Mouse (Mus musculus): ENCODE data around the gene C2cd2l. TPM values are rescaled to one million over a fixed set of nuclear protein-coding genes. Genes with fewer than 3 reads are reported as not detected.

C2cd2l gene
- polyA plus RNA-seq, 1 experiment, result 164 TPM

DNA sequence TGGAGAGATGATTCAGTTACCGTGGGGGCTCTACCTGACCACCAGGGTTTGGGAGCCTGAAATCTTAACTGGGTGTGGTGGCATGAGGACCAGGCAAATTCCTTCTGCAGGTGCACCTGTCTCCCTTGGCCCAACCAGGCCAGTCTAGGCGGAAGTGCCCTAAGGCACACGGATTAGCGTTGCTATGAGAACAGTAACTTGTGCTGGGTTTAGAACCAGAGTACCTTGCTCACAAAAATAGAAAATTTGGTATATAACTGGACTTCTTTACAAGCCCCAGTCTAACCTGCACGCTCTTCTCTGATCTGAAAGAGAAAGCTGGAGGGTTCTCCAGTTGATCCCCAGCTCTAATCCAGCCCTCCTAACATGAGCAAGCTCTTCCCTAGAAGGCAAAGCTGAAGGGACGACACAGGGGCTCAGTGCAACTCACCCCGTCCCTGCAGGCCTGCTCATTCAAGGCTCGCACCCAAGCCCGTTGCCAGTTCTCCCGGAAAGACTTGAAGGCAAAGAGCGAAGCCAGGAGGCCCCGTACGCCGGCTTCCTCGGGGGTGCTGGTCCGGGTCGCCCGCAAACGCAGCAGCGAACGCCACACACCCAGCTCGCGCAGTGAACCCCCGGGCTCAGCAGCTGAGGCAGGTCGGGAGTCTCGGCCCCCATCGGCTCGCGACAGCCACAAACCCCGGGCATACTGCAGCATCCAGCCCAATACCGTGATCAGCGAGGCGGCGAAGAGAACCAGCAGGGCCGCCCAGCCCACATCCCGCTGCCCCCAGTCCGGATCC, 789 bp downstream of the C2cd2l start:
- H3K36me3 ChIP-seq (ENCODE audit: control insufficient read depth, insufficient read depth, low read length), result peaks cover 10% of the 10 kb centered on the region
- peak overlapping the region; percentile 93 for H3K27ac ChIP-seq (ENCODE audit: insufficient read depth, low read depth, low read length)
- H3K4me3 ChIP-seq (ENCODE audit: insufficient read depth, low read depth, low read length), result peak overlapping the region; percentile 98
- no peaks in the 10 kb centered on the region for H3K27me3 ChIP-seq (replicated peaks; ENCODE audit: control insufficient read depth, insufficient read depth, low read length)
- TF ChIP-seq POLR2A (IDR thresholded peaks at IDR 0.05; ENCODE audit: low read depth, low read length) (no peak), CTCF (conservative IDR thresholded peaks at IDR 0.05; ENCODE audit: insufficient read depth, insufficient read length, low read depth, low read length) (no peak)
- peak; percentile 45 for DNase-seq
- WGBS, result 2% methylated on average over 37 of the region's 37 CpGs
- H3K4me1 ChIP-seq (ENCODE audit: control insufficient read depth, insufficient read depth, low read length), result peaks cover 9% of the 10 kb centered on the region

GRCm38 (mm10) chr9:44318826-44319095, 1.3 kb downstream of the C2cd2l start:
- Histone ChIP-seq H3K4me3 (ENCODE audit: insufficient read depth, low read depth, low read length) (peak overlapping the region; percentile 98), H3K27me3 (replicated peaks; ENCODE audit: control insufficient read depth, insufficient read depth, low read length) (no peaks in the 10 kb centered on the region), H3K27ac (ENCODE audit: insufficient read depth, low read depth, low read length) (peak overlapping the region; percentile 93), H3K36me3 (ENCODE audit: control insufficient read depth, insufficient read depth, low read length) (peaks cover 10% of the 10 kb centered on the region), H3K4me1 (ENCODE audit: control insufficient read depth, insufficient read depth, low read length) (peaks cover 9% of the 10 kb centered on the region)
- WGBS, result 9% methylated on average over 3 of the region's 3 CpGs
- DNase-seq, result peak; percentile 81
- TF ChIP-seq CTCF (conservative IDR thresholded peaks at IDR 0.05; ENCODE audit: insufficient read depth, insufficient read length, low read depth, low read length), result no peak

DNA sequence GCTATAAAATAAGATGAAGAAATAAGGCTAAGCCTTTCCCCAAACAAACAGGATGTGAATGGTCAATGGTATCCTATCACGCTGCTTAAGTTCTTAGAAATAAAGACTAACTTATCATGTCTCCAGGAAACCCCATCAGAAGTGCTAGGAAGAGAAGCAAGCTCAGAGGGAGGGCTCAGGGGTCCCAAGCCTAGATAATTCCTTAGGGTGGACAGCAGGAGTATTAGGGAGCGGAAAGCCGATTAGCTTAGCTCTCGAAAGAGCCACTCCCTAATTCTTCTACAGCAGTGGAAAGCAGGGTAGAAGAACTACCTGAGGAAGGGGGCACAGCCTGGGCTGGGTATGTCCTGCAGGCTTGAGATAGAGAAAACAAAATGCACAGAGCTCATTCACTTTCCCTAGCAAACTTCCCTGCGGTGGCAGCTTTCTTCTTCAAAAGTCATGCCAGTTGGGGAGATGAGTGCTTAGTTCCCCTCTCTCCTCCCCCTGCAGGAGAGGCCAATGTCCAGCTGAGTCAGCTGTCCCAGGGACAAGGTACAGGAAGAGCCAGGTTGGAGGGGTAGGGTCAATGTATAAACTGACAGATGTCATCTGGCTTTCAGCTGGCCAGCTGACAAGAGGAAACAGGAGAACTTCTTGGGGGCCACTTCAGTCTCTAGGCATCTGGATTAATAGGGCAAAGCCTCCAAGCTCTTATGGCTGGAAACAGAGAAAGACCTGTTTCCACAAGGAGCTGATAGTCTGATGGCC, 1.8 kb downstream of the C2cd2l start:
- peaks cover 10% of the 10 kb centered on the region for H3K36me3 ChIP-seq (ENCODE audit: control insufficient read depth, insufficient read depth, low read length)
- H3K27ac ChIP-seq (ENCODE audit: insufficient read depth, low read depth, low read length), result peak overlapping the region; percentile 93
- H3K4me1 ChIP-seq (ENCODE audit: control insufficient read depth, insufficient read depth, low read length), result peaks cover 9% of the 10 kb centered on the region
- peak; percentile 91 for DNase-seq
- peak overlapping the region; percentile 98 for H3K4me3 ChIP-seq (ENCODE audit: insufficient read depth, low read depth, low read length)
- WGBS, result 36% methylated on average over 5 of the region's 5 CpGs
- TF ChIP-seq POLR2A (IDR thresholded peaks at IDR 0.05; ENCODE audit: low read depth, low read length), result no peak
- 0 out of 2 replicates have a peak, but pooled peaks have one; percentile 4 for TF ChIP-seq CTCF (conservative IDR thresholded peaks at IDR 0.05; ENCODE audit: insufficient read depth, insufficient read length, low read depth, low read length)
- no peaks in the 10 kb centered on the region for H3K27me3 ChIP-seq (replicated peaks; ENCODE audit: control insufficient read depth, insufficient read depth, low read length)

GRCm38 (mm10) chr9:44317452-44317851, 2.6 kb downstream of the C2cd2l start:
- H3K27me3 ChIP-seq (replicated peaks; ENCODE audit: control insufficient read depth, insufficient read depth, low read length), result no peaks in the 10 kb centered on the region
- peak overlapping the region; percentile 98; the same call in 1 of the 2 replicates for H3K4me3 ChIP-seq (ENCODE audit: insufficient read depth, low read depth, low read length)
- H3K27ac ChIP-seq (ENCODE audit: insufficient read depth, low read depth, low read length), result peak overlapping the region; percentile 69
- peaks cover 12% of the 10 kb centered on the region for H3K36me3 ChIP-seq (ENCODE audit: control insufficient read depth, insufficient read depth, low read length)
- DNase-seq, result no peak
- H3K4me1 ChIP-seq (ENCODE audit: control insufficient read depth, insufficient read depth, low read length), result peaks cover 9% of the 10 kb centered on the region
- TF ChIP-seq POLR2A (IDR thresholded peaks at IDR 0.05; ENCODE audit: low read depth, low read length), result no peak
- TF ChIP-seq CTCF (conservative IDR thresholded peaks at IDR 0.05; ENCODE audit: insufficient read depth, insufficient read length, low read depth, low read length), result no peak
- WGBS, result 71% methylated on average over 4 of the region's 4 CpGs

GRCm38 (mm10) chr9:44314910-44315309, 5.2 kb downstream of the C2cd2l start:
- no peak for DNase-seq
- peaks cover 3% of the 10 kb centered on the region for H3K4me1 ChIP-seq (ENCODE audit: control insufficient read depth, insufficient read depth, low read length)
- H3K36me3 ChIP-seq (ENCODE audit: control insufficient read depth, insufficient read depth, low read length), result peaks cover 12% of the 10 kb centered on the region
- H3K27me3 ChIP-seq (replicated peaks; ENCODE audit: control insufficient read depth, insufficient read depth, low read length), result no peaks in the 10 kb centered on the region
- TF ChIP-seq CTCF (conservative IDR thresholded peaks at IDR 0.05; ENCODE audit: insufficient read depth, insufficient read length, low read depth, low read length) (no peak), POLR2A (IDR thresholded peaks at IDR 0.05; ENCODE audit: low read depth, low read length) (no peak)
- WGBS, result 91% methylated on average over 18 of the region's 18 CpGs
- H3K27ac ChIP-seq (ENCODE audit: insufficient read depth, low read depth, low read length), result no peak overlapping the region
- H3K4me3 ChIP-seq (ENCODE audit: insufficient read depth, low read depth, low read length), result no peak overlapping the region

GRCm38 (mm10) chr9:44314257-44314547, 5.9 kb downstream of the C2cd2l start:
- H3K4me3 ChIP-seq (ENCODE audit: insufficient read depth, low read depth, low read length), result no peak overlapping the region

GRCm38 (mm10) chr9:44313476-44314256, 6.4 kb downstream of the C2cd2l start:
- no peak for DNase-seq
- 79% methylated on average over 19 of the region's 19 CpGs for WGBS
- no peak overlapping the region for H3K4me3 ChIP-seq (ENCODE audit: insufficient read depth, low read depth, low read length)
- H3K27me3 ChIP-seq (replicated peaks; ENCODE audit: control insufficient read depth, insufficient read depth, low read length), result no peaks in the 10 kb centered on the region
- peaks cover 3% of the 10 kb centered on the region for H3K4me1 ChIP-seq (ENCODE audit: control insufficient read depth, insufficient read depth, low read length)
- peaks cover 12% of the 10 kb centered on the region for H3K36me3 ChIP-seq (ENCODE audit: control insufficient read depth, insufficient read depth, low read length)
- H3K27ac ChIP-seq (ENCODE audit: insufficient read depth, low read depth, low read length), result no peak overlapping the region
- TF ChIP-seq CTCF (conservative IDR thresholded peaks at IDR 0.05; ENCODE audit: insufficient read depth, insufficient read length, low read depth, low read length) (no peak), POLR2A (IDR thresholded peaks at IDR 0.05; ENCODE audit: low read depth, low read length) (no peak)

More at GRCm38 (mm10) chr9:44314257-44314547, 5.9 kb downstream of the C2cd2l start:
- TF ChIP-seq POLR2A (IDR thresholded peaks at IDR 0.05; ENCODE audit: low read depth, low read length), result no peak
- TF ChIP-seq CTCF (conservative IDR thresholded peaks at IDR 0.05; ENCODE audit: insufficient read depth, insufficient read length, low read depth, low read length), result no peak
- no peak for DNase-seq
- Histone ChIP-seq H3K4me1 (ENCODE audit: control insufficient read depth, insufficient read depth, low read length) (peaks cover 3% of the 10 kb centered on the region), H3K27me3 (replicated peaks; ENCODE audit: control insufficient read depth, insufficient read depth, low read length) (no peaks in the 10 kb centered on the region), H3K36me3 (ENCODE audit: control insufficient read depth, insufficient read depth, low read length) (peaks cover 12% of the 10 kb centered on the region), H3K27ac (ENCODE audit: insufficient read depth, low read depth, low read length) (no peak overlapping the region)
- WGBS, result 92% methylated on average over 4 of the region's 4 CpGs

All from kidney, adult 2 months (tissue).